Mouse (Mus musculus) fibroblast of lung, adult 2 months (primary cell): ENCODE measurements around the gene Prkaa2.

ENCODE experiments used
- DNase-seq: peaks from one replicate; pipeline ENCODE4 v3.0.0-alpha.2; 2011; ENCODE audit warnings: low read depth

The Prkaa2 gene

DNA sequence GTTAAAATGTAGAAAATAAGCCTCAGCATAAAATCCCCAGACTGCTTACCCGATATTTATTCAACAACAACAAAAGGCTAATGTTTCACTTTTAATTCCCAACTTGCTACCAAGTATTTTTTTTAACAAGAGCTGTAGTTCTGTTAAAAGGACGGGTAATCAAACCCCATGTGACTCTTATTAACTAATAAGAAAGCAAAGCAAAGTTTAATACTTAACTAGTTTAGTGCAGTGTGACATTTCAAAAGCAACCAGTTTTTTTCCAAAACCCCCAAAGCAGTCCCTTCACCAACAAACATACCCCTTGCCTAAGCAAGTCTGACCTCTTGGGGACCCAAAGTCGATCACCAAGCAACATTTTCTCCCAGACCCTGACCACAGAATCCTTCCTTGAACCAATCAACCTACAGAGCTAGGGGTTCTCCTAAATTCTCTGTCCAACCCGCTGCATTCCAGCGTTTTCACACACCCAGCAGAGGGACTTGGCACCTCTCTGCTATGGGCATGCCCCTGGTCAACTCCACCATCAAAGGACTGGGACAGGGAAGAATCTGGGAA lies 970 bp downstream of the Prkaa2 start:
- no peak for DNase-seq

DNA sequence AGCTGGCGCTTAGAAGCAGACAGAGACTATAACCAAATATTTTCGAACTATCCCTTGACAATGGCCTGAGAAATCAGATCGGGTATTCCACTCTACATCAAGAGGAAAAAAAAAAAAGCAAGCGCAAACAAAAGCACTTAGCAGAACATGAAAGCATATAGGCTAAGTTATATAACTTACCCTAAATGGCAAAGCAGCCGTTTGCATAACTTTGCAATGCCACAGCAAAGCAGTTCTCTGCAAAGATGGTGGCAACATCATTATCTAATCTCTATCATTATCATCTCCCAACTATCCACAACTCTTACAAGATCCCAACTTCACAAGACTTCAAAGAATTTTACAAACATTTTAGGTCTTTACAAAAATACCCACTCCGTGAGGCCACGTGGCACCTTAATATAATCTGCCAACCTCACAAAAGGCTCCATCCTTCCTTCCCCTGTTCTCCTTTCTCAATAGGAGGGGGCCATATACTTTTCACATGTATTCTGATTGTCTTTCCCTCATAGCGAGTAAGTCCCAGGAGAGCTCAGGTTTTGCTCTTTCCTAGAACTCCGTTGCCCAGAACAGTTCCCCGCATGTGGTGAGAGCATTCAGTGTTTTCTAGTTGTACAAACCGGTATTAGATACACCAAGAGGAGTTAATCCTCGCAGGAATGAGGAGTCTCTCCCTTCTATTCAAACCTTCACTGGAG lies 1.6 kb downstream of the Prkaa2 start:
- no peak for DNase-seq

DNA sequence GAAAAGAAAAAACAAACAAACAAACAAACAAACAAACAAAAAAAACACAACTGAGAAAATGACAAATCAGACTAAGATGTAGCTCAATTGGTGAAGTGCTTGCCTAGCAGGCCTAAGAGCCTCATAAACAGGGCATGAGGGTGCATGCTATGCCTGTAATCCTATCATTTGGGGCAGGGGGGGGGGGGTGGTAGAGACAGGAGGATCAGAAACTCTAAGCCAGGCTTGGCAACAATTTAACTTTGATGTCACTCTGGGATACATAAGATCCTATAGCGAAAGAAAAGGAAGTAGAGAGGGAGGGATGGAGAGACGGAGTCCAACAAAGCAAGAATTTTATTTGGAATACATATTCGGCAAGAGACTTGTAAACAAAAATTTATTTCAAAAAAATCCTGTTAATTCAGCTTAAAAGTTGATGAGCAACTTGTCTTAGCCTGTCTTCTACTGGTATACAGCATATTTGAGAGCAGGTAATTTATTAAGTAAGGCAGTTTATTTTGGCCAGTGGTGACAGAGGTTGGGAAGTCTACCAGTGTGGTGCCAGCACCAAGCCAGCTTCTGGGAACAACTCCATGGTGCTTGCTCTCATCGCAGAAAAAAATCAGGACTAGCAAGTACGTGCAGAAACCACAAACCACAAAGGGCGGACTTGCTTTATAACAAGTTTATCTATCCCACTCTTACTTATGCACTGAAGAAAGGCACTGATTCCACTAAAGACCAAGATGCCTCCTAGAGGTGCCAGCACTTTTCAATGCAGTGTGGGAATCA lies 5.4 kb downstream of the Prkaa2 start:
- peak; percentile 58 for DNase-seq

DNA sequence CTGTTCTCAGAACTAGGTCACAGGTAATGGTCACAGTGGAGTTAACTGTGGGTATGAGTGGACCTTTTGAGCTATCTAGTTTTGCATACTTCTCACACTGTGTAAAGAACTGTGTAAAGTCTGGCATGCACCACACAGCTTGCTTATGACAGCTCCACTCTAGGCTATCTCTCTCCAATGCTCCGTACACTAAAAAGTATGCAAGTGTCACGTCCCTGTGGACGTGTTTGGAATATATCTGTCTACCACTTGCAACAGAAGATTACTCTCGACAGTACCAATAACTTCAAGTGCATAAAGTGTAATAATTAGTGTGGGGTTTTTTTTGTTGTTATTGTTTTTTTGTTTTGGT lies 8.4 kb downstream of the Prkaa2 start:
- no peak for DNase-seq

DNA sequence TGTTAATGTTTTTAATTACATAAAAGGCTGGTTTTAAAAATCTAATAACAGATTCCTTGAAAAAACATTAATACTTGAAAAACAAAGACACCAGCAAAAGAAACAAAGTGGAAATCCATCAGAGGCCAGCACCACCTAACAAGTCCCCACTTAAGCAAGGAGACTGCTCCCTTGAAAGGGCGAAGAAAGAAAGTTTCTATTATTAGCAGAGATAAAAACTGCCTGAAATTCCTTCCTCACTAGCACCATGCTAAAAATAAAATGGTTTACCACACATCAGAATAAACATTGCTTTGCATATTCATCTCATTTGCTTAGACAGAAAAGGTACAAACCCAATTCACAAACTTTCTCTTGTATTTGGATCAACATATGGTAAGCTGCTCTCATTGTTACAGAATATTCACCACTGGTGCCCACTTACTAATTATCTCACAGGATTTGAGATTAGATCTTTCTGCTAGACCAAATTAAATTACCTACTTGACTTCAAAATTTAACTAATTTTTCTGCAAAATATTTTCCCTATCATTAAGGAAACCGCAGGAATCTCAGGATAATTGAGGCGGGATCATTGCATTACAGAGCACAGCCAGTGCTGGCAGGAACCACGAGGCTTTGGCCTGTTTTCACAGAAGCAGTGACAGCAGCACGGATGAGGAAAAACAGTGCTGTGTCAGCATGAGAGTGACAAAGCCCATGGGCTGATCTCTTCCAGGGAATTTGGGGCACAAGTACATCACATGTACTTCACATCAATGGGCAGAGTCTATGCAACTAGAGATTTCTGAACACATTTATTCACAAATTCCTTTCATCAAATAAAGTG lies 9.0 kb downstream of the Prkaa2 start:
- no peak for DNase-seq

DNA sequence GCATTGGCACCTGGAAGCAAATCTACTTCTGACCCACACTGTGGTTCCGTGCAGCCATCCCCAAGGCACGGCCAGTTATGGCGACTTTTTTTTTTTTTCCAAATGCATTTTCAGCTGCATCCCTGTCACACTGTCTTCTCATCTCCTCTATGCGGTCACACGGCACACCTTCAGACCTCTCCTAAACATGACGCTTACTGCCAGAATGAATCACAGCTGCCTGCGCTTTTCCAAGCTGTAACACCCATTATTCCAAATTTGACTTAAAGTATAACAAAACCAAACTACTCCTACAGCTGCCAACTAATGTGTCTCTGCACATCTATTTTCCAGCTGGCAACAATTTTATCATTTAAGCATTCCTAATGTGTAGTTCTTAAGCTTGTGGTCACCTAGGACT lies 11.0 kb downstream of the Prkaa2 start:
- no peak for DNase-seq

DNA sequence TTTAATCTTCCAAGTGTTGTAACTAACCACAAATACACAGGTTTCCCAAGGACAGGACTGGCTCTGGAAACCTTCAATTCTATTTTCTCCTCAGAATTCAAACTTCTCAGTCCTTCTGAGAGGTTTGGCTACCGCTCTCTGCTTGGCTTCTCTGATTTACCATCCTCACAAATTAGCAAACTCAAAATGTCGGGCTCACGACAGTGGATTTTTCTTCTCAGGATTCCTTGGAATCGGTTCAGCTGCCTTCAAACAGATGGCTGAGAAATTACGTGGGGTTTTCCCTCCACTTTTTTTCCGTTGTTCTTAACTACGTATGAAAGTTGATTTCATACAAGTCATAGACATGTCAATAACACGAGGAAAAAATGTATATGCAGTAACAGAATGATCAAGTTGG lies 11.5 kb downstream of the Prkaa2 start:
- no peak for DNase-seq

DNA sequence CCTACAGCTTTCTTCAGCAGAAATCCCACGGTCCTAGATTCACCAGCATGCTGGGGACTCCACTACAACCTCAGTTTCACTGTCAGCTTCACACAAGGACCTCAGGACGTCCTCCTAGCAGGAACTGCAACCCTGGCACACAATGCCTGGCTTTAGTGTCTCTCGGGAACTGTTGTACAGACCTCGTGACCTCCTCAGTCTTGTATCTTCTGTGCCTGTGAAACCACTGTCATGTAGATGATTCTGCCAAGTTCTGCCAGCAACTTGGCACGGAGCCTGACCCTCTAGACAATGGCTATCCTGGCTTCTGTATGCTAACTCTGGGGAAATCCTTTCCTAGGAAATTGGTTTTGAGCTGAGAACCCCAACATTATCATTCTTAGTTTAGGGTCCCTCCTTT lies 14.4 kb downstream of the Prkaa2 start:
- DNase-seq = no peak

DNA sequence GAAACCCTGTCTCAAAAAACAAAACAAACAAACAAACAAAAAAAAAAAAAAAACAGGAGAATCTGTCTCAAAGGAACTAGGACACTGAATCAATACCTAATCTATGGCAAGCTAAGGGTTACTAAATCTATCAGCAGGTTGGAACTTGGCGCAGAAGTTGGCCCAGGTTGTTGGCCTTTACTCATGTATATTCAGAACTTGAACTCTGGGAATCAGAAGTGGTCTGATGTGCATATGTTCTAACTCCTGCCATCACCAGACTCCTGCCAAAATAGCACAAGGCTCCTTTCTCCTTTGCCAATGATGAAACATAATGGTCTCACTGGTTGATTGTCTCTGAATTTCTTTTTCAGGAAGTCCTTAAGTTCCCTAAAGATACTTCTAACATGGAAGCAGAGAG lies 15.7 kb downstream of the Prkaa2 start:
- no peak for DNase-seq

DNA sequence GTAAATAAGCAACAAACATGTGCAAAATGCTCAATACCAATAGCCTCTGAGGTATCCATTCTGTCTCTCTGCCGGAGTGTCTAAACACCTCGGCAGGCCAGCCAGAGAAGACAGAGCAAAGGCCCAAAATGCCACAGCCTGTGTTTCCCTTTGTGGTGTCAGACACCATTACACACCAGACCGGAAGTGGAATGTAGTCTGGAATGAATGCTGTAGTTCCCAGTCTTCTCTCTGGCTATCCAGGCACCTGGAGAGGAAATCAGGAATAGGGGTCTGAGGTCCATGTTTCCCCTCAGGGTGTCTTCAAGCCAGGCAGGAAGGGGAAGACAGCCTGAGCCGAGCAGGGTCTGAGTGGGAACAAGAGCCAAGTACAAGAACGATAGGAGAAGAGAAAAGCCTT lies 19.3 kb downstream of the Prkaa2 start:
- DNase-seq = no peak

DNA sequence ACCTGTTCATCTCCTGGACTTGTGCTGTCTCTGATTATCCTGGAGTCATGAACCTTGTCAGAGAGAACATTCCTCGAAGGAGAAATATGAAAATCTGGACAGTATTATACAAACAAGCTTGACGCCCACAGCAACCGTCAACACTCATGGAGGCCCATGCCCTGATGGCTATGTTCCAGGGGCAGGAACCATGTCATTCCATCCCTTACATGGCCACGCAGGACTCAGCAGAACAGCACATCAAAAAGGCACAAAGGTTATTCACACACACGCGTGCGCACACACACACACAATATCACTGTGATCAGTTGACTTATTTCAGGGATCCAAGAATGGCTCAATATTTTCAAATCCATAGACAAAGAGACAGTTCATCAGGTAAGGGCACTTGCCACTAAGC lies 20.3 kb downstream of the Prkaa2 start:
- no peak for DNase-seq

DNA sequence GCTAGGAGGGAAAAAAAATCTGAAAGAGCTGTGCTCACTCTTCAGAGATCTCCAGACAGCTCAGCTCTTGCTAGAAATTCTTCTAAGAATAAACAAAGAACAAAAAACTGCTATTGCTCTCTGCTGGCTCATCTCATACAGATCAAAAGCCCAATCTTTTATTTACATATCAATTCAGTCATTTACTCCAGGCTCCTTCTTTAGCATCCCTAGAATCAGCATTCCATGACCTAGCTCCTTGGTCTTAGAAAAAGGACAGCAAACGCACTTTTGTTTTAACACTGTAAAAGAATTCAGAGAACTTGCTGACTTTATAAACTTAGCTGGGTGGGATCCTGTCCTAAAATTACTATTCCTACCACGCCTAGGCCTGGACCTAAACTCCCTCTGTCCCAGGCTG lies 21.0 kb downstream of the Prkaa2 start:
- no peak for DNase-seq

DNA sequence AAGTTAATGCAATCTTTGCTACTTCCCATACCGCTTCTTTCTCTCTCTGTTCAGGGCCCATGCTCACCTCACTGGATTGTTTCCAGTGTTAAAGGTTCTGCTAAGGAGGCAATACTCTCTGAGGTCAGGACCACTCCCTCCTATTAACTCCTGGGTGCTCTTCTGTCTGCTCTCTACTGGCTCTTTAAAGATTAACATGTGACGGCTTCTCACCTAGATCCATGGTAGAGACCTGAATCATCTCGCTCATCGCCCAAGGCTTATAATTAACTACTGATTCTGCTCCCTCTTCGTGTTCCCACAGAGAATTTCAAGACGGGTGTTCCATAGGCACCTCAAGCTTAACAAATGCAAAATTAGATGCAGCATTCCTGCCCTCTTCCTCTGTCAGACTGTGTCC lies 33.5 kb downstream of the Prkaa2 start:
- no peak for DNase-seq

DNA sequence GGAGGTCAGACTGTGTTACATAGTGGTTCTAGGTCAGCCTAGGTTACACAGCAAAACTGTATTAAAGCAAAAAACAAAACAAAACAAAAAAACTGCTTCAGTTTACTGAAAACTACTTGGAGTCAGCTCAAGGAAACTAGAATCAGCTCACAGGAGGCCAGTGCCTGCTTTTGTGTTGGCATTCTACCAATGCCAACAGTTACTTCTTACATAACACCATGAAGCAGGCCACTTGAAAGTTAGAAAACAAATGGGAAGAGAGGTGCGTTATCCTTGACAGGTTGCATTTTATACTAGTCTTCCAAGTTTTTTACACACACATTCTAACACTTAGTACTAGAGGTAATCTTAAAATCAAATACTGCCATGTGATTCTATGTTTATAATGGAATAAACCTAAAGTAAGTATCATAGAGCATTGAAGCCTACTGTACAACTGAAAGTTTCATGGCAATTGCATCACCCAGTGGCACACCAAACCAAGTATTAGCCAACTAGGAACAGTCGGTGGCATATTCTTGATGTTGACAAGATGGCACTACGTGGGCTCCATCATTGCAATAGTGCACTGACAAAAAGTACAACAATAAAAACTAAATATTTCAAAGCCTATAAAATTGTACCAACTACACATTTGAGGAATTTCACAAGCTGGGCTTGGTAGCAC lies 37.8 kb downstream of the Prkaa2 start:
- no peak for DNase-seq

DNA sequence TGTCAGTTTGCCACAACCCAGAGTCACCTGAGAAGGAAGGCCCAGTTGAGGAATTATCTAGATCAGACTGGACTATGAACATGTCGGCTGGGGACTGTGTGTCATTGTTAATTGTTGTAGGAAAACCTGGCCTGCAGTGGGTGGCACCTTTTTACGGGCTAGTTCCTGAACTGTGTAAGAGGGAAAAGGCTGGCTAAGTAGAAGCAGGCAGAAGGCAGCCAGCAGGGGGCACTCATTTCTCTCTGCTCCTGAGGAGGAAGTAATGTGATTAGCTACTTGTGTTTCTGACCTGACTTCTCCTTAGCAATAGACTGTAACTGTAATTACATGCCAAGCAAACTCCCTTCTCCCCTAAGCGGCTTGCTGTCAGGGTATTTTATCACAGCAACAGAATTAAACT lies 38.7 kb downstream of the Prkaa2 start:
- no peak for DNase-seq

DNA sequence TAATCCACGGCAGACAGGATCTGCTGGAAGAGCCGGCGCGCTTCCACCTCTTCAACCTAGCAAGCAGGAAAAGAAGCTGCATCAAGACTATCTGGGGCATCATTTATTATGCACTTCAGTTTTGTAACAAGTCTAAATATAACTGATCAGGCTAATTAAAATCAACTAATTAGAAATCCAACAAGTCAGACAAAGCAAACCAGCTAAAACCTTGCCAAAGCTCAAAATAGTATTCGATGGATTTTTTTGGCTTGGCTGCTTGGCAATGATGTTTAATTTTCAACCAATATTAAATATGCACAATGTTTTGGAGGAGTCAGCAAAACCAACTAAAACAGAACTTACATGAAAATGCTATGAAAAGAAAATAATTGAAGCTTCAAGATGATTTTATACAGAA lies 58.4 kb downstream of the Prkaa2 start:
- no peak for DNase-seq

DNA sequence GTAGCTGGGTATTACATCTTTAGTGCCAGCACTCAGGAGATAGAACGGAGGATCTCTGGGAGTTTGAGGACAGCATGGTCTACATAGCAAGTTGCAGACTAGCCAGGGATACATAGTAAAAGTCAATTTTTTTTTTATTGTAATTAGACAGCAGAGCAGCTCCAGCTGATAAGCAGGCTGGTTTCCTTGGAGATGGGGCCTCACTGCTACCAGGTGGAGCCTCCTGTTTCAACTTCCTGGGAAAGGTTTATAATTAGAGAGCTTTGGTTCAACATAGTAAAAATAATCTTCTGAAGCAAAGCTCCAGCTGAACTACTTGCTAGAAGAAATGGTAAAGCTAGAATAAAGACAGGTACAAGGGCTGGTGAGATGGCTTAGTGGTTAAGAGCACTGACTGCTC lies 59.6 kb downstream of the Prkaa2 start:
- DNase-seq = no peak

DNA sequence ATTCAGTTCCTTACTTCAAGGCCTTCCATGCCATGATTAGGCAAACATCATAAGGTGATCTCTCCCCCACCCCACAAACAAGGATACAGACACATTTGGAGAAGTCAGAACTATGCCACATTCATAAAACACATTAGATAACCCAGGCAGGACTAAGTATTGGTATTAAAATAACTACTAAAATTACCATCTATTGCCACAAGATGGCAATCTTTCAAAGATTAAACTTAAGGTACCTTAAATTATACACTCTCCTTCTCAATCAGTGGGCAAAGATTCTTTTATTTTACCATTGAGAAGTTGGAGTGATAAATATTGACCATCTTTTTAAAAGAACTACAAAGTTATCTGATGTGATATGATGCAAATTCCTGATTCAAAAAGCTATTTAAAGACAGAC lies 75.4 kb downstream of the Prkaa2 start:
- no peak for DNase-seq

DNA sequence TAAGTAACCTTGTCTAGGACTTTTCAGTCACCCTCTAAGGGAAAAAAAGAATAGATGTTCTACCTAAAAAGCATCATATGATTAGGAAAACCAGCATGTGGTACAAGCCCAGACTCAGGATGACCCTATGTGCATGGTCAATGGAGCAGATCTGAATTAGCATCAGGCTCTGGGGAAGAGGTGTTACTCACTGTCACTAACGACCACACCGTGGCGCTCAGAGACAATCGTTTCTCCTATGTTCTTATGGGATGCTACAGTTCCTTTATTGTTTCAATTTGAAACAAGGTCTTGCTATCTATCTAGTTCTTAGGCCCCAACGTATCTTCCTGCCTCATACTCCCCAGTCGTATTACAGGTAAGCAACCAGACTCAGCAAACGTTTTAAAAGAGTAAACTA lies 76.5 kb downstream of the Prkaa2 start:
- no peak for DNase-seq

DNA sequence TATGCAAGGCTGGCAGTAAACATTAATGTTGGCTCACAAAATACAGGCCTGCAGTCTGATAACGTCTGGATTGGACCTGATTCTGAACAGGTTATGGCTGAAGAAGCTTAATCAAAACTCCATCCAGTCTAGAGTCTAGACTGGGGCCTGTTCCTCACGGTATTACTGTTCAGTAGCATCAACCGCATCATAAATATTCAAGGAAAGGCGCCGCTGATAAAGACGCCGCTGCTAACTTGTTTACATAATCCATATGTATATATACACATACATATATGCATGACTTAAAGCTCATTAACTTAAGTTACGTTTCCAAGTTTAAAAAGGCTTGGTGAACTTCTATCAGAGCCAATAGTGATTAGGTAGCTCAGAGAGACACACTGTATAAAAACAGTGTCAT lies 78.6 kb downstream of the Prkaa2 start:
- DNase-seq = no peak

DNA sequence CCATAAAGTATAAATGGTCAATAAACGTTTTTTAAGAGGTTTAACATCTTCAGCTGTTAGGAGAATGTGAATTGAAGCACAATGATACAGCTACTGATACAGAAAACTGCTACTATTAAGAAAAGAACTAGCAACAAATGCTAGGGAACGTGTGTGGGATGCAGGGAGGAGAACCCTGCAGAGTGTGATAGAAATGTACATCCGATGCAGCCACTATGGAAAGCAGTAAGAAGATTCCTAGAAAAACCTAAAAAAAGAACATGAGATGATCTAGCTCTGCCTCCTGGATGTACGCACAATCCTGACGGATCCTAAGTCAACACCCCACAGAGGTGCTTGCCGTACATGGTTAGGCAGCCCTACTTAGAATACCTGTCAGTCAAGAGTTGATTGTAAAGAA lies 82.4 kb downstream of the Prkaa2 start:
- DNase-seq = no peak

DNA sequence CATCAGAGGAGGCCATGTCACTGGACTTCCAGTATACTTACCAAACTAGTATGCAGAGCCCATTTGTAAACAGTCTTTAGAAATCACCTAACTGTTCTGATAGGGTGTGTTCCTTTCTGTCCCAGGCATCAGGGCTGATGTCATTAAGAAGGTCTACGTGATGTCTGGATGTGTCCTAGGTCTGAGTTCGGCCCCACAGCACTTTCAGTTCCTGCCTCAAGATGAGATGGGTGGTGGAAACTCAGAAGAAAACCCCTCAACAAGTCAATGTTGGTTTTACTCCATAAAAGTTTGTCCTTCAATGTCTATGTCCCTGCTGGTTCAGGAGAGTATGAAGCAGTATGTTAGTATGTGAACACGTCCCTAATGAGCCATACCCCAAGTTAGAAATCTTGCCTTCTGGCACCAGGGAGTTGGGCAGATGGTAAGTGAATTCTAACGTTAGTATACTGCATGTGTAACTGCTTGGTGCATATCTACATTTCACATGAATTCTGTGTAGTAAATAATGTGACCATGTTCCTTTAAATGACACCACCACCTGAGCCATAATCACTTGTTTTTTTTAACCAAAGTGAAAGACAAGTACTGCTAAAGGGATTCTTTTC lies 93.6 kb downstream of the Prkaa2 start:
- no peak for DNase-seq
